Mouse (Mus musculus): ENCODE measurements around the gene Egflam. TPM values are rescaled to one million over a fixed set of nuclear protein-coding genes. Genes with fewer than 3 reads are reported as not detected.

Gene Egflam
- total and polyA plus RNA-seq, 3 experiments = not detected

GRCm38 (mm10) chr15:7163851-7164250 is 234.3 kb downstream of the Egflam start:
- in situ Hi-C loops (cut with MboI; ENCODE audit: low pct_ligation_motif_present, low pct_unique_long_range_greater_than_20kb, low sequenced_read_pairs) (no loop called here), dilution Hi-C loops (cut with MboI; ENCODE audit: extremely low pct_ligation_motif_present, extremely low pct_unique_long_range_greater_than_20kb, low sequenced_read_pairs) (no loop called here)
- Histone ChIP-seq H3K4me3 (replicated peaks in 1 of 3; ENCODE audit: low read depth in 2 of 3, low read length in 2 of 3, poor library complexity in 1 of 3) (no peak overlapping the region), H3K36me3 (replicated peaks in 1 of 2; ENCODE audit: control insufficient read depth in 1 of 2, insufficient read depth in 1 of 2, low read length in 1 of 2) (no peaks in the 10 kb centered on the region), H3K4me2 (ENCODE audit: insufficient read depth, low read depth, poor library complexity, severe bottlenecking) (no peak overlapping the region), H3K9ac (ENCODE audit: insufficient read depth, low read depth) (no peak overlapping the region), H3K4me1 (ENCODE audit: control insufficient read depth in 1 of 2, insufficient read depth in 2 of 2) (no peaks in the 10 kb centered on the region), H3K79me2 (replicated peaks; ENCODE audit: control insufficient read depth, extremely low read depth, insufficient read depth, poor library complexity, severe bottlenecking) (no peaks in the 10 kb centered on the region), H3K27me3 (replicated peaks) (peaks cover 84% of the 10 kb centered on the region), H3K27ac (ENCODE audit: insufficient read depth, low read depth) (no peak overlapping the region), H3K9me3 (replicated peaks; ENCODE audit: low read length) (no peaks in the 10 kb centered on the region)
- no peak for DNase-seq (ENCODE audit: extremely low read depth)
- TF ChIP-seq CTCF (conservative IDR thresholded peaks at IDR 0.05 in 1 of 2, IDR thresholded peaks at IDR 0.05 in 1 of 2; ENCODE audit: low read depth in 2 of 2, low read length in 2 of 2) (no peak), MAFK (IDR thresholded peaks at IDR 0.05; ENCODE audit: insufficient replicate concordance, low read length) (no peak), ZKSCAN1 (IDR thresholded peaks at IDR 0.05; ENCODE audit: borderline replicate concordance, low read depth, low read length) (no peak), ETS1 (conservative IDR thresholded peaks at IDR 0.05; ENCODE audit: low read depth, low read length) (no peak), UBTF (IDR thresholded peaks at IDR 0.05; ENCODE audit: low read depth, low read length) (no peak), NRF1 (IDR thresholded peaks at IDR 0.05; ENCODE audit: low read depth, low read length) (no peak)

GRCm38 (mm10) chr15:7160321-7160720 is 237.9 kb downstream of the Egflam start:
- no peaks in the 10 kb centered on the region for H3K79me2 ChIP-seq (replicated peaks; ENCODE audit: control insufficient read depth, extremely low read depth, insufficient read depth, poor library complexity, severe bottlenecking)
- DNase-seq (ENCODE audit: extremely low read depth) = no peak
- no peaks in the 10 kb centered on the region for H3K4me1 ChIP-seq (ENCODE audit: control insufficient read depth in 1 of 2, insufficient read depth in 2 of 2)
- H3K9me3 ChIP-seq (replicated peaks; ENCODE audit: low read length) = no peaks in the 10 kb centered on the region
- in situ Hi-C loops (cut with MboI; ENCODE audit: low pct_ligation_motif_present, low pct_unique_long_range_greater_than_20kb, low sequenced_read_pairs) (no loop called here), dilution Hi-C loops (cut with MboI; ENCODE audit: extremely low pct_ligation_motif_present, extremely low pct_unique_long_range_greater_than_20kb, low sequenced_read_pairs) (no loop called here)
- no peak overlapping the region for H3K4me2 ChIP-seq (ENCODE audit: insufficient read depth, low read depth, poor library complexity, severe bottlenecking)
- no peak overlapping the region for H3K27ac ChIP-seq (ENCODE audit: insufficient read depth, low read depth)
- peaks cover 74% of the 10 kb centered on the region for H3K27me3 ChIP-seq (replicated peaks)
- H3K36me3 ChIP-seq (replicated peaks in 1 of 2; ENCODE audit: control insufficient read depth in 1 of 2, insufficient read depth in 1 of 2, low read length in 1 of 2) = no peaks in the 10 kb centered on the region
- TF ChIP-seq MAX (IDR thresholded peaks at IDR 0.05; ENCODE audit: low read length) = no peak
- no peak for TF ChIP-seq E2F4 (IDR thresholded peaks at IDR 0.05; ENCODE audit: insufficient replicate concordance, low read depth, low read length)
- no peak for TF ChIP-seq CHD1 (IDR thresholded peaks at IDR 0.05; ENCODE audit: low read depth, low read length)
- TF ChIP-seq MYC (IDR thresholded peaks at IDR 0.05; ENCODE audit: low read depth, low read length) = no peak
- TF ChIP-seq USF2 (conservative IDR thresholded peaks at IDR 0.05; ENCODE audit: low read depth, low read length) = no peak
- TF ChIP-seq IRF4 (IDR thresholded peaks at IDR 0.05; ENCODE audit: low read depth, low read length) = no peak
- TF ChIP-seq HCFC1 (IDR thresholded peaks at IDR 0.05; ENCODE audit: low read depth, low read length) = no peak
- no peak overlapping the region for H3K4me3 ChIP-seq (replicated peaks in 1 of 3; ENCODE audit: low read depth in 2 of 3, low read length in 2 of 3, poor library complexity in 1 of 3)
- H3K9ac ChIP-seq (ENCODE audit: insufficient read depth, low read depth) = no peak overlapping the region

DNA sequence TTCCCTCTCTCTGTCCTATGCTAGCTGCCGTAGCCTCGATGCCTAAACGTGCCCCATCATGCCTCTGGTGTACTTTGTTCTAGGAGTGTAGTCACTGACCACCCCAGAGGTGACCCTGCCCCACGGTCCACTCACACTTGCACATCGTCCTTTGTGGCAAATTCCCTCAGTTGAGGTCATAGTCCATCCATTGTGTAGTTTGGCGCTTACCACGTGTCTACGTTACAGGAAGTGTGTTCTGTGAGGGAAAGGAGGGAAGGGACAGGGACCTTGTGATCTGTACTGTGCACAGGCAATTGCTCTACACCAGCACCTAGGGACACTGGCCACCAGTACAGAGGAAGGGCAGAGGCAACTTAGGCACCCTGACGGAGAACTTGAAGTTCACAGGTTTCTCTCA is 238.3 kb downstream of the Egflam start:
- no peak for DNase-seq (ENCODE audit: extremely low read depth)
- Histone ChIP-seq H3K4me3 (replicated peaks in 1 of 3; ENCODE audit: low read depth in 2 of 3, low read length in 2 of 3, poor library complexity in 1 of 3) (no peak overlapping the region), H3K27ac (ENCODE audit: insufficient read depth, low read depth) (no peak overlapping the region), H3K27me3 (replicated peaks) (peaks cover 72% of the 10 kb centered on the region), H3K9me3 (replicated peaks; ENCODE audit: low read length) (no peaks in the 10 kb centered on the region), H3K4me1 (ENCODE audit: control insufficient read depth in 1 of 2, insufficient read depth in 2 of 2) (no peaks in the 10 kb centered on the region), H3K9ac (ENCODE audit: insufficient read depth, low read depth) (no peak overlapping the region), H3K4me2 (ENCODE audit: insufficient read depth, low read depth, poor library complexity, severe bottlenecking) (no peak overlapping the region), H3K79me2 (replicated peaks; ENCODE audit: control insufficient read depth, extremely low read depth, insufficient read depth, poor library complexity, severe bottlenecking) (no peaks in the 10 kb centered on the region), H3K36me3 (replicated peaks in 1 of 2; ENCODE audit: control insufficient read depth in 1 of 2, insufficient read depth in 1 of 2, low read length in 1 of 2) (no peaks in the 10 kb centered on the region)
- in situ Hi-C loops (cut with MboI; ENCODE audit: low pct_ligation_motif_present, low pct_unique_long_range_greater_than_20kb, low sequenced_read_pairs) = no loop called here
- TF ChIP-seq RCOR1 (conservative IDR thresholded peaks at IDR 0.05; ENCODE audit: low read depth, low read length) = no peak
- TF ChIP-seq UBTF (IDR thresholded peaks at IDR 0.05; ENCODE audit: low read depth, low read length) = no peak
- TF ChIP-seq TCF12 (IDR thresholded peaks at IDR 0.05; ENCODE audit: low read depth, low read length) = no peak
- TF ChIP-seq NELFE (IDR thresholded peaks at IDR 0.05; ENCODE audit: low read depth, low read length) = no peak
- dilution Hi-C loops (cut with MboI; ENCODE audit: extremely low pct_ligation_motif_present, extremely low pct_unique_long_range_greater_than_20kb, low sequenced_read_pairs) = no loop called here
